Mouse (Mus musculus) forebrain, embryonic 13.5 days (tissue): ENCODE measurements around the gene Ghr. TPM values are rescaled to one million over a fixed set of nuclear protein-coding genes. Genes with fewer than 3 reads are reported as not detected.

Experiments
- ATAC-seq: fragments of 200-750 bp; cut with Nextera tagmentation; 2 replicates; pipeline ENCODE4 v1.8.0; 2017
- H3K27ac ChIP-seq: fragments of 300-500 bp; sonication (generic); 2 replicates; pipeline ENCODE4 v1.5.1; 2015; ENCODE audit warnings: inconsistent platforms, mild to moderate bottlenecking, moderate library complexity
- H3K27me3 ChIP-seq: fragments of 300-500 bp; sonication (generic); 2 replicates; pipeline ENCODE4 v1.6.1; 2015; ENCODE audit warnings: mild to moderate bottlenecking, inconsistent platforms
- H3K36me3 ChIP-seq: fragments of 300-500 bp; sonication (generic); 2 replicates; pipeline ENCODE4 v1.6.1; 2015; ENCODE audit warnings: mild to moderate bottlenecking, inconsistent platforms; ENCODE audit not compliant: poor library complexity, severe bottlenecking
- H3K4me1 ChIP-seq: fragments of 300-500 bp; sonication (generic); 2 replicates; pipeline ENCODE4 v1.6.1; 2015; ENCODE audit warnings: inconsistent platforms
- H3K4me2 ChIP-seq: fragments of 300-500 bp; sonication (generic); 2 replicates; pipeline ENCODE4 v1.6.1; 2015; ENCODE audit warnings: inconsistent platforms, mild to moderate bottlenecking, moderate library complexity
- H3K4me3 ChIP-seq: fragments of 300-500 bp; sonication (generic); 2 replicates; pipeline ENCODE4 v1.5.1; 2015; ENCODE audit warnings: mild to moderate bottlenecking, inconsistent platforms
- H3K9ac ChIP-seq: fragments of 300-500 bp; sonication (generic); 2 replicates; pipeline ENCODE4 v1.6.1; 2015; ENCODE audit warnings: mild to moderate bottlenecking, inconsistent platforms
- H3K9me3 ChIP-seq: fragments of 300-500 bp; sonication (generic); replicated peaks from 2 replicates; pipeline ENCODE4 v1.6.1; 2016; ENCODE audit warnings: inconsistent platforms
- WGBS: fragments of 180-500 bp; shearing (Covaris S2); methylation state at CpG from one replicate; pipeline ENCODE4 v1.1.7; 2015; 5-methylcytosine and 5-hydroxymethylcytosine counted together
- polyA plus RNA-seq: library from polyadenylated mRNA; unstranded; fragments of >200 nt; fragmentation: Nextera tagmentation; extraction: Ambion mirVana; gene quantifications from 2 replicates; pipeline ENCODE4 v1.2.1, GENCODE M21; 2015

Gene Ghr
- 3.9 and 4.1 TPM in 2 replicates for polyA plus RNA-seq

DNA sequence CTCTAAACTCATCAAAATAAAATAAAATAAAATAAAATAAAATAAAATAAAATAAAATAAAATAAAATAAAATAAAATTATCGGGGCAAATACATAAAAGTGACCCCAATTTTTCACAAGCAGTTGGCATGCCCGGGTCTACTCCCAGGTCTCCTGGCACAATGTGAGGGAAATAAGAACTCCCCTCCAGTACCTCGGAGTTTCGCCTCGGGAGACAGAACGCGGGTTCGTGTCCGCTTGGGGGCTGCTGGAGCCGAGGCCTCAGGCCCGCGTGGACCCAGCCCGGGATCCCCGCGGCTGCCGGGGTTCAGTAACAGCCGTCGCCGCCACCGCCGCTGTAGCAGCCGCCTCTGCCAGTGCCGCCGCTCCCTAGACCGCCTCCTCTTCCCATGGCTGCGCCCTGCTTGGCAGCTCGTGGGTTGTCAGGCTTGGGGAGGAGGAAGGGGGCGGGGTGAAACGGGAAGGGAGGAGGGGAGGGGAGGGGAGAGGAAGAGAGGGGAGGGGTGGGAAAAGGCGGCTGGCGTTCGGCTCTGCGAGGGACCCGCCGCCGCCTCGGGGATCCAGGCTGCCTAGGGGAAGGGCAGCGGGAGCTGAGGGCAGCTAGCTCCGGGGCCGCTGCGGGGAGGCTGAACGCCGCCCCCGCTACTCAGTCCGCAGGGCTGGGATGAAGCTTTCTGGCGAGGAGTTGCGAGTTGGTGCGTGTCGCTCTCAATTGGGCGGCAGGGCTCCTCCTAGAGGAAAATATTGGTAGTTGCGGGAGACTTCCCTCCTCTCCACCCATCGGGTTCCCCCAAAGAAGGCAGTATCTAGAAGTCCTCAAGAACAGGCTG is at the start of gene Ghr:
Gene Ghr (minus strand): TSS at position 686 of the 830 bp plus-strand sequence.
- peak within 1 kb of the TSS; percentile 71 for H3K9ac ChIP-seq
- peak; percentile 96 for ATAC-seq

DNA sequence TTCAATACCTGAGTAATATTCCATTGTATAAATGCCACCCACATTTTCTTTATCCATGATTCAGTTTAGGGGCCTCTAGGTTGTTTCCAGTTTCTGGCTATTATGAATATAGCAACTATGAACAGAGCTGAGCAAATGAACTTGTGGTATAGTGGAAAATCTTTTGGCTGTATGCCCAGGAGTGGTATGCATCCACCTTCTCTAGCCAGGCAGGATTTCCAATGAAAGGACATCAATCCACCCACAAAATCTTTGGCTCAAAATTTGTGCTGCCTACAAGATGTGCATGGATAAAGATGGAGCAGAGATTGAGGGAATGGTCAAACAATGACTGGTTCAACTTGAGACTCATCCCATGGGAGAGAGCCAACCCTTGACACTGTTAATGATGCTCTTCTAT is 39.5 kb upstream of the Ghr start:
- Histone ChIP-seq H3K4me3 (no peak overlapping the region), H3K27ac (no peak overlapping the region), H3K9ac (no peak overlapping the region), H3K4me2 (no peak overlapping the region), H3K36me3 (no peaks in the 10 kb centered on the region), H3K27me3 (no peaks in the 10 kb centered on the region), H3K9me3 (no peaks in the 10 kb centered on the region), H3K4me1 (no peaks in the 10 kb centered on the region)
- ATAC-seq, result no peak

More for the DNA sequence above, at the start of gene Ghr:
- Histone ChIP-seq H3K27ac (peak within 1 kb of the TSS; percentile 85), H3K4me1 (peaks cover 8% of the 10 kb centered on the region), H3K36me3 (no peaks in the 10 kb centered on the region), H3K4me3 (peak within 1 kb of the TSS; percentile 58), H3K9me3 (no peaks in the 10 kb centered on the region), H3K27me3 (0 out of 2 replicates have a peak, but pooled peaks cover 2% of the 10 kb centered on the region), H3K4me2 (peak within 1 kb of the TSS; percentile 76)
- under 1% methylated on average over 47 of the region's 52 CpGs for WGBS

DNA sequence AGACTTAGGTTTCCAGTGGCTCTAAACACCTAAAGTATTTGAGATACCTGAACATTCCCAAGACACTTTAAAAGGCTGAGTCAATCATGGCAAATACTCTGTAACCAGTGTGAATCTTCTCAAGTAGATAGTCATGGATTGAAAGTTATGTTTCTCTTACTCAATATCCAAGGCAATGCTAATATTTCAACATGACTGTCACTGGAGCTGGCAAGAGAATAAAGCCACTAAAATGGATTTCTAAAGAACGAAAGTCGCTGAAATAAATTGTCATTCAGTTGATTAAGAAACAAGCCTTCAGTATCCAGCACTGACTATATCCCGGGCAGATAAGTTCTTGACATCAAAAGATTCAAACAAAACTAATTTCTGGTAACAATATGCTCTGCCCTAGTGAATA is 37.1 kb upstream of the Ghr start:
- Histone ChIP-seq H3K27me3 (no peaks in the 10 kb centered on the region), H3K4me3 (no peak overlapping the region), H3K4me2 (no peak overlapping the region), H3K9ac (no peak overlapping the region), H3K4me1 (no peaks in the 10 kb centered on the region), H3K36me3 (no peaks in the 10 kb centered on the region), H3K27ac (no peak overlapping the region), H3K9me3 (no peaks in the 10 kb centered on the region)
- no peak for ATAC-seq
- 89% methylated on average over 3 of the region's 3 CpGs for WGBS

DNA sequence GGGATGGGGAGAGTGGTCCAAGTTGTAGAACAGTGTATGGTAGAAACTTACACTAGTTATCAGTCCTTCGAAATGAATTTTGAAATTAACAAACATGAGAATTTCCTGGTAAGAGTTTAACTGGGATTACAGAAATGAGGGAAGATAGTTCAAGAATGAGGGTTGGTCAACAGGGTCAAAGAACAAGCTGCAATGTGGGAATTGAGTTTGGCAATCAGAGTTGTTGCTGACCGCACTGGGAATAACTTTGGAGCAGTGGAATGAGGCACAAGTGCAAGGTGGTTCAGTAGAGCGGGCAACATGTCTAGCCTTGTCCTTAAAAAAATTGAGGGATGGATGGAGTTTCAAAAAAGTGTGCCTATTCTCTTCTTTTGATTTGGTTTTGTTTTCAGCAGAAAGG is 35.0 kb upstream of the Ghr start:
- 95% methylated on average over 3 of the region's 3 CpGs for WGBS
- Histone ChIP-seq H3K27me3 (no peaks in the 10 kb centered on the region), H3K36me3 (no peaks in the 10 kb centered on the region), H3K4me1 (no peaks in the 10 kb centered on the region), H3K9ac (no peak overlapping the region), H3K4me2 (no peak overlapping the region), H3K9me3 (no peaks in the 10 kb centered on the region), H3K4me3 (no peak overlapping the region), H3K27ac (no peak overlapping the region)
- no peak for ATAC-seq

DNA sequence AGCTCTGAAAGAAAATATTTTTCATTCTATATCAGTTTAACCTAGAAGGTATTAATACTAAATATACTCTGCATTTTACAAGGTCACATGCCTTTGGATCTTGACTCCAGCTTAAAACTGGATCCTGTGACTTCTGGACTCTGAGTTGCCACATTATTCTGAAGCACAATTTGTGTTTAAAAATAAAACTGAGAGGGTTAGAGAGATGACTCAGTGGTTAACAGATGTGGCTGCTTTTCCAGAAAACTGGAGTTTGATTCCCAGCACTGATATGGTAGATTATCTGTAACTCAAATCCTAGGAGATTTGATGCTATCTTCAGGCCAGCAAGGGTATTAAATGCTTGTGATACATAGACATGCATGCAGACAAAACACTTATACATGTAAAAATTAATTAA is 28.7 kb upstream of the Ghr start:
- Histone ChIP-seq H3K27me3 (no peaks in the 10 kb centered on the region), H3K9me3 (no peaks in the 10 kb centered on the region)
- no peak for ATAC-seq

DNA sequence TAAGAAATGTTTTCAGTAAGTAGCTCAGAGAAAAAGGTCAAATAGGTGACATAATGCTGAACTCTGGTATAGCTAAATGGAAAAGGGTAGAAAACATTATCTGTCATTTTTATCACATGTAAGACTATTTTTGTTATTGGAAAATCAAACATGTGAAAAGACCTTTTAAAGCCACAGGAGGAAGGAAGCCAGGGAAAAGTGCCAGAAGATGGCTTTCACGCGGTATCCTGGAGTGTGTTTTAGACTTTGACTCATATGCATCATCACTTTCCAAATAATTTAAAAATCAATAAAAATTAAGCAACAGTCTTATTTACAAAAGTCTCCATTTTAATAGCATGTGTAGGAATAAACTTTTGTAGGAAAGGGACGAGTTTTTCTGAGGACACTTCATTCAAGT is 24.7 kb upstream of the Ghr start:
- ATAC-seq, result no peak
- H3K9ac ChIP-seq, result no peak overlapping the region
- 85% methylated on average over 3 of the region's 3 CpGs for WGBS
- no peaks in the 10 kb centered on the region for H3K4me1 ChIP-seq
- no peak overlapping the region for H3K27ac ChIP-seq
- no peaks in the 10 kb centered on the region for H3K27me3 ChIP-seq
- no peak overlapping the region for H3K4me2 ChIP-seq
- H3K4me3 ChIP-seq, result no peak overlapping the region
- no peaks in the 10 kb centered on the region for H3K36me3 ChIP-seq
- H3K9me3 ChIP-seq, result no peaks in the 10 kb centered on the region

More for the DNA sequence above, 28.7 kb upstream of the Ghr start:
- H3K4me2 ChIP-seq, result no peak overlapping the region
- H3K9ac ChIP-seq, result no peak overlapping the region
- H3K4me3 ChIP-seq, result no peak overlapping the region
- H3K4me1 ChIP-seq, result no peaks in the 10 kb centered on the region
- H3K27ac ChIP-seq, result no peak overlapping the region
- H3K36me3 ChIP-seq, result no peaks in the 10 kb centered on the region

DNA sequence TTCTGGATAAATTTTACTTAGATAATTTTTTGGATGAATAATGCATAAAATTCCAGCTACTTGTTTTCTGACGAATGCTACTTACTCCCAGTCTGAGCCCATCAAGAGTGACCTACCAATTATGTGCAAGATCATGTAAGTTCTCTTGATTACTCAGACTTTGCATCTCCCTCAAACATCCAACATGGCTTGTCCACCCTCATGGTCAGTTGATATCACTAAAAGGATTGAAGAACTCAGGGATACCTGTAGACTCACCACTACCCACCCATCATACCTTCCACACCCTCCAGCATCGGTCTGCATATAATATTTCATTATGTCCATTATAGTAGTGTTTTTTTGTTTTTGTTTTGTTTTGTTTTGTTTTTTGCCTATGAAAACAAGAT is 18.8 kb upstream of the Ghr start:
- Histone ChIP-seq H3K9ac (no peak overlapping the region), H3K4me2 (no peak overlapping the region), H3K27me3 (no peaks in the 10 kb centered on the region), H3K36me3 (no peaks in the 10 kb centered on the region), H3K27ac (no peak overlapping the region), H3K4me3 (no peak overlapping the region), H3K4me1 (no peaks in the 10 kb centered on the region), H3K9me3 (no peaks in the 10 kb centered on the region)
- WGBS, result 90% methylated on average over 2 of the region's 2 CpGs
- no peak for ATAC-seq

DNA sequence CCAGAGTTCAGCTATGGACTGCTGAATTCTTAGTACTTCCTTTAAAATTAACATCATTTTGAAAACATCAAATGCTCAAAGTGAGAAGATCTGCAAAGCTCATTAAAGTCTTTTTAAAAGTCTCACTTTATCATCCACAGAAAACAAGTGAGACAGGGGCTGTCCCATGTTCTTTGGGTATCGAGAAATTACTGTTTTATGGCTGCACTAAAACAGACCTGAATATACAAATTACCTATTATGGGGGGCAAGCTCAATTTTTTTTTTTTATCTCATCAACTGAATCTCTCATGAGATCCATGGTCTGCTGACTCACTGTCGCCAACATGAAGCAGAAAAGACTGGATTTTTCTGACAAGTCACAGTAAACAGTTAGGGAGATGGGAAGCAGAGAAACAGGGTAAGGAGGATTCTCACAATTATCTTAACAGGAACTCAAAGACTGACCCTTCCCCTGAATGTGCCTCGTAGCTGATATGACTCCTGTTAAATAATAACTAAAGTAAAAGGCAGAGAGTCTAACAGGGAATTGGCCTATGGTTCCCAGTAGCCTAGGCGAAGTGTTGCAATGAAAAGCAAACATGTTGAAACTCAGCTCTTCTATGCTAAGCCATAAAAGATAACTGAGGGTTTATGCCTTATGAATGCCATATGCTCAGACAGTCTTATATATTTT is 18.3 kb upstream of the Ghr start:
- Histone ChIP-seq H3K36me3 (no peaks in the 10 kb centered on the region), H3K9ac (no peak overlapping the region), H3K9me3 (no peaks in the 10 kb centered on the region), H3K4me3 (no peak overlapping the region), H3K27me3 (no peaks in the 10 kb centered on the region), H3K4me1 (no peaks in the 10 kb centered on the region), H3K27ac (no peak overlapping the region), H3K4me2 (no peak overlapping the region)
- ATAC-seq, result no peak
- 80% methylated on average over 4 of the region's 4 CpGs for WGBS

DNA sequence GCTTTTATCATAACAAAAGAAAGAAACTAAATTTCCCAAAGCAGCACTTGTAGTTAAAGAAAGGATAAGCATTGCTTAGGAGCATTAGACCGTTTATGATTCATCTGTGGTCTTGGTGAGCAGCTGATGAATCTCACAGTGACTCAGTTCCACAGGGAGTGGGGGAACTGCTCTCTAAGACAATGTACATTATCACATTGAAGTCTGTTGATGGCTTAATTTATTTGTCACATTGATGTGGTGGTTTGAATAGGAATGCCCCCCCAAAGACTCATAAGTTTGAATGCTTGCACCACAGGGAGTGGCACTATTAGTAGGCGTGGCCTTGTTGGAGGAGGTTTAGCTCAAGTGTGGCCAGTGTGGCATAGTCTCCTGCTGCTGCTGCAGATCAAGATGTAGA is 4.6 kb upstream of the Ghr start:
- 69% methylated on average over 2 of the region's 2 CpGs for WGBS
- H3K27ac ChIP-seq, result no peak overlapping the region
- no peaks in the 10 kb centered on the region for H3K36me3 ChIP-seq
- no peak for ATAC-seq
- no peak overlapping the region for H3K4me2 ChIP-seq
- no peaks in the 10 kb centered on the region for H3K9me3 ChIP-seq
- H3K9ac ChIP-seq, result no peak overlapping the region
- no peak overlapping the region for H3K4me3 ChIP-seq
- no peaks in the 10 kb centered on the region for H3K4me1 ChIP-seq
- no peaks in the 10 kb centered on the region for H3K27me3 ChIP-seq

DNA sequence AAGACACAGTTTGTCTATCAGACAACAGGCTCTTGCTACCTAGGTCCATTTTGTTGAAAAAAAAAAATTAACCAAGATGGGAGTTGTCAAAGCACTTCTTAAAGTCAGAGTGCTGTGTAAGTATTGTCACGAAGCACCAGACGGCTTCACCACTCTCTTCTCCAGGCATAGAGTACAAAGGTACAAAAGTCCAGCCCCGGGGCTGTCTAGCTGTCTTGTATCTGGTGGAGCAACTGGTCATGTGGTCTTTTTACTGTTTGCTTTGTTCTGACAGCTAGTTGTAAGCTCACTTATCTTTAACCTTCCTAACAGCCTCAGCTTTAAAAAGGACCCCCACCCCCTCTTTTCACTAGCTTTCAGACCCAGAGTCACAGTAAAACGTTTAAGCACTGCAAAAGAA is 1.1 kb upstream of the Ghr start:
- Histone ChIP-seq H3K27me3 (0 out of 2 replicates have a peak, but pooled peaks cover 2% of the 10 kb centered on the region), H3K36me3 (no peaks in the 10 kb centered on the region), H3K4me3 (no peak overlapping the region), H3K27ac (no peak overlapping the region), H3K4me2 (no peak overlapping the region), H3K9me3 (no peaks in the 10 kb centered on the region), H3K4me1 (peaks cover 8% of the 10 kb centered on the region), H3K9ac (no peak overlapping the region)
- 60% methylated on average over 4 of the region's 4 CpGs for WGBS
- no peak for ATAC-seq

DNA sequence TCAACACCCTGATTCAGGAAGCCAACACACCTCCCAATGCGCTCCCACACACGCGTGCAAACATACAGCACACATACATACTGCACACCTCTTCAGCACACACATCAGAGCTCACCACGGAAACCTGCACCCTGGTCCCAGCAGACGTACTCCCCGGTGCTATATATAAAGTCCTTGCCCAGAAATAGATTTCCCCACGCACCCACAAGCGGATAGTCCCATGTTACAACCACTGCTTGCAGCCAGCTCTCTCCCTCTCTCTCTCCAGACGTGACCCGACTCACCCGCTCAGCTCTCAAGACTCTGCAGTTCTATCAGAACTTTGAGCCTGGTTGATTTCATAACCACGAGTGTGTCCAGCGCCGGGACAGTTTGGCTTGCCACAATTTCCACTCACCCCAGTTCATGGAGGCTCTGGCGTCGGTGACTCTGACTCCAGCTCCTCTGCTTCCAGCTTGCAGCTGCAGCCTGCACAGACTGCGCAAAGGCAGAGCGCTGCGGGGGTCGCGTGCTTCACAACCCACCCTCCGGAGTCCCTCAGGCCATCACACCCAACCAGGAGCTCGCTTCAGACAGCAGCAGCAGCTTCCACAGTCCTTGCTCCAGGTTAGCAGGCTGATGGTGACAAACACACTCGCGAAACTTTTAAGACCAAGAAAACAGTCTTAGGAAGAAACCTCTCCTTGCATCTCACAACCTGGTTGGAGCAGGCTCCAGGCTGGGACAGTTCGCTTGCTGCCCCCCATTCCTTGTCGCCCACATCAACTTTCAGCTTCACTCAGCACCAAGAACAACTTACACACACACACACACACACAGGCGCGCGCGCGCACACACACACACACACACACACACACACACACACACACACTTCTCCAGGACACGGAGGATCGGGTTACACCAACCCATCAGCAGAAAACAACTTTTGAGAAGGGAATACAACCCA is 1.2 kb downstream of the Ghr start:
- Histone ChIP-seq H3K9ac (peak overlapping the region; percentile 61), H3K4me2 (peak overlapping the region; percentile 76), H3K4me3 (peak overlapping the region; percentile 58), H3K27ac (no peak overlapping the region), H3K4me1 (peaks cover 8% of the 10 kb centered on the region), H3K9me3 (no peaks in the 10 kb centered on the region), H3K27me3 (0 out of 2 replicates have a peak, but pooled peaks cover 2% of the 10 kb centered on the region), H3K36me3 (no peaks in the 10 kb centered on the region)
- WGBS, result 9% methylated on average over 34 of the region's 34 CpGs
- ATAC-seq, result peak; percentile 64

DNA sequence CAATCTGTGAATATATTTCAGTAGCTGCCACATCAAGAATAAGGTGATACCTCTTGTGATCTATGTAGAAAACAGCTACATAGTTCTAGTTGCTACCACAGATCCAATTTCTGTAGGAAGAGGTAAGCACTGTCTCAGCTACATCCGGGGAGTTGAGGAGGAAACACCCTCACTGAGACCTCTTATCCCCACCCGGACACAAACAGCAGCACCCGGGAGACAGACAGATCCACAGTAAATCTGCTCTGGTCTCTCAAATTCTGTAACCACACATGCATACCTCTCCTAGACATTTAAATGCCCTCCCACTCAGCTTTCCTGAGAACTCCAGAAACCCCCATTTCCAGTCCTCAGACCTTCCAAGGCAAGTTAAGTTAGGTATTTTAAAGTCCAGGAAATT is 2.0 kb downstream of the Ghr start:
- Histone ChIP-seq H3K9me3 (no peaks in the 10 kb centered on the region), H3K9ac (peak overlapping the region; percentile 61; the same call in 1 of the 2 replicates), H3K4me1 (peaks cover 8% of the 10 kb centered on the region), H3K27ac (no peak overlapping the region), H3K4me3 (no peak overlapping the region; the same call in 1 of the 2 replicates), H3K36me3 (no peaks in the 10 kb centered on the region), H3K4me2 (peak overlapping the region; percentile 76), H3K27me3 (0 out of 2 replicates have a peak, but pooled peaks cover 2% of the 10 kb centered on the region)
- no peak for ATAC-seq
- 48% methylated on average over 3 of the region's 3 CpGs for whole genome bisulfite sequencing
